Mouse (Mus musculus) lung, postnatal 4 days (tissue): ENCODE measurements at regions not wholly inside any gene's neighbourhood (a gene's known extent, or its start where the extent isn't known, plus 50 kb on each side); places are given as distances from the start of the nearest gene placed in this dataset.

ENCODE experiments used
- DNase-seq, 2 experiments: peaks; one replicate each; pipeline ENCODE4 v3.0.0; 2021

DNA sequence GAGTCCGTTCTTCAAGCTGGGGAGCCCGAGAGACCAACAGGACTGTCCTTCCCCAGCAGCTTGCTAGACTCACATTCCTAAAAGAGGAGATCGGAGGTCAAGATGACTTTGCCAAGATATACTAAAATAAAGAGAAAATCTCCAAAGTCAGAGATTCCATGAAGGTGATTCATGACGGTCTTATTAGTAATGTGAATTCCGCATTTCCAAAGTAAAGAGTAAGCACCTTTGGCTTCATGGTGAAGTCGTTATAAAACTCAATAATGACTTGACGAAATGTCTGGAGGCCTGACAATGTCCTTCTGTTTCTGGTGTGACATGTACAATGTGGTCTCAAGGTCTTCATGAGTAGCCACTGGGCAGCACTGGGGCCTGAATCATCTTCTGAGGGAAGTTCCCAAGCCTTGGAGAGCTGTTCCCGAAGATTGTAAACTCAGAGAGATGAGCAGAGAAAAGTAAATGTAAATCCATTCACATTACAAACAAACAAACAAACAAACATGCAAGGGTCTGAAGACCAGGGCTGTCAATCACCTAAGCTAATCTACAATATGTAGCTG, 157.7 kb downstream of the Cog6 start:
- no peak for DNase-seq

DNA sequence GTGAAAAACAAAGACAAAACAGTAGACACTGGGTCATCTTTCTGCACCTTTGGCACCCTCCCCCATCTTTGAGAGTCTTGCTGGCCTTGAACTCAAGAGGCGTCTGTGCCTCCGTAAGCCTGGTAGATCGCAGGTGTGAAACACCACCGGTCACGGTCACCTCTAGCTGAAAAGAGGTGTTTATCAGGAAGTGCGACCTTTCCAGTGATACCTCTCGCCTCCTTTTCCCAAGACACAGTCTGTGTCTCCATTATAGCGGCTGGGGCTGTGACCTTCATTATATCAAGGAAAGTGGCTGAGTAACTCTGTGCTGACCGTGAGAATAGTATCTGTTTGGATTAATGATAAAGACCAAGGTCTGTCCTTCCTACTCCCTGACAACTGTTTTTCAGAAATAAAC, 158.8 kb downstream of the Cog6 start:
- no peak for DNase-seq

GRCm38 (mm10) chr3:52857076-52857475, 160.0 kb downstream of the Cog6 start:
- no peak for DNase-seq

- DNase-seq: no peak
These were observed 162.5 kb downstream of the Cog6 start for GRCm38 (mm10) chr3:52854560-52854959.

GRCm38 (mm10) chr3:52853126-52853525, 163.9 kb downstream of the Cog6 start:
- no peak for DNase-seq

- no peak for DNase-seq
These were observed 171.9 kb downstream of the Cog6 start for GRCm38 (mm10) chr3:52845166-52845565.

GRCm38 (mm10) chr3:52843998-52844397, 173.0 kb downstream of the Cog6 start:
- peak; percentile 78 to 89 for DNase-seq

DNA sequence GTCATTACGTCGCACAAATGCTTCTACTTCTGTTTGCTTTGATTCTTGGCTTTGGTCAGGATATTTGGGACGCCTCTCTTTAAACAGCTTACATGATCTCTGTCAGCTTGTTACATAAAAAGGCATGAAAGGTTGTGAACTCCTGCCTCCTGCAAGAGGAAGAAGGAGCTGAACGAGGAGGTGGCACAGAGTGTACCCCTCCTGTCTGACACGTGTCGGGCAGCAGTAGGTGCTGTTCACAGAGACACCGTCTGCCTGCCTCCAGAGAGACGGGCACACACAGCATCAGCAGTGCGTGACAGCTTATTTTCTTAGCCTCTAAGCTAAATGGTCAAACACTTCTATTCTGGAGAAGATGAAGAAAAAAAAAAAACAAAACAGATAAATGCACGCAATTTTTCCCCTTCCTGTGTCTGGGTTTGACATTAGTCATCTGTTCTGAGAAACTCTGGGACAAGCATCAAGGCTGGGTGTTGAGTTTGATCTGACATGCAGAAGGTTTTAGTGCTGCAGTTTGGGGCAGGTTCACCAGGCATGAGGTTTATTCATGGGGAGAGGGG, 174.1 kb downstream of the Cog6 start:
- DNase-seq: no peak

GRCm38 (mm10) chr3:52840160-52840953, 176.7 kb downstream of the Cog6 start:
- peak in 1 of 2 experiments; percentile 32 for DNase-seq

GRCm38 (mm10) chr3:52838020-52838419, 179.0 kb downstream of the Cog6 start:
- no peak for DNase-seq

GRCm38 (mm10) chr3:52837527-52837926, 179.5 kb downstream of the Cog6 start:
- DNase-seq: no peak

GRCm38 (mm10) chr3:52836780-52837179, 180.3 kb downstream of the Cog6 start:
- no peak for DNase-seq

DNA sequence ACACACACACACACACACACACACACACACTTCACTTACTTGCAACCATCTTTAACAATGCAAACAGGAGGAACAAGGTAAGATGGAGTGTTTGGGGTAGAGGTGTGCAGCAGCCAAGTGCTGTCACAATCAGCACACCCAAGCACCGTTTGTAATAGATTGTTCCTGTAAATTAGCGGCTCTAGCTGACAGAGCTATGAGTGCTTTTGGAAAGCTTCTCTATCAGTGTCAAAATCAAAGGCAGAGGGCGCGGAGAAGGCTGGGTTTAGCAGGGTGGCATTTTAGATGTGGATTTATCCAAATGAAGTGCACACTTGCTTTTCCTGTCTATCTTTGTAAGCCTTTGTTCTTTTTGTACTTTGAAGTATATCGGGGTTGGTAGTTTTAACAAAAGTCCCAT, 184.6 kb downstream of the Cog6 start:
- no peak for DNase-seq

DNA sequence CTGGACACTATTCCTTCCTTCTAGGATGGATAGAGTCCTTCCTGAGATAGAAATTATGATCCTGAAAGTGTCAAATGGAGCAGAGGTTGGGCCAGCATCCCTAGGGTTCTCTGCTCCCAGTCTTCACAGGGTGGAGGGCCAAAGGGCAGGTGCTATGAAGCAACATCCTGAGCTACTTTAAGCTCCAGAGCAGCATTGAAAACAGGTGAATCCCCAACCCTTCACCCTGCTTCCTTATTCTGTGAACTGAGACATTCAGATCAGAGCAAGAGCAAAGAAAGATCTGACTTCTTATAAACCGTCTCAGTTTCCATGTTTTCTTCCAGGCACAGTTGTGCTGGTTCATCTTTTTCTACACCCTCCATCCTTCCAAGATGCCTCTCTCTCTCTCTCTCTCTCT, 185.1 kb downstream of the Cog6 start:
- DNase-seq: no peak

GRCm38 (mm10) chr3:52830101-52830500, 186.9 kb downstream of the Cog6 start:
- DNase-seq: no peak

DNA sequence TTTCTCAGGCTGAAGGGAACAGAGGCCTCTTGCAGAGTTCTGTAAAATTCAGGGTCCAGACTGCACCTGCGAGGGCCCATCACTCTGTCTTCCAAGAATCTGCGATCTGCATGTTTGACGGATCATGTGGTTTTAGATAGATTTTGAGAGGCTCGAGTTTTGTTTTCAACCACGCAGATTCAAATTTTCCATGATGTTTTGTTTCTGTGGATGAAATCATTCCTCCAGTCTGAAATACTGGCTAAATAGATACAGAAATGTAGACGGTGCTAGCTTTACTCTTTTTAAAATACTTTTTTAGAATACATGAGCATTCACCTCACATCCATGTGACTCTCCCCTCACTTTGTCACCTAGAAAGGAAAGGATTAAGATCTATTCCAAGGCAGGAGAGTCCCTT, 188.0 kb downstream of the Cog6 start:
- DNase-seq: no peak

GRCm38 (mm10) chr3:52828473-52828872, 188.6 kb downstream of the Cog6 start:
- DNase-seq: no peak

DNA sequence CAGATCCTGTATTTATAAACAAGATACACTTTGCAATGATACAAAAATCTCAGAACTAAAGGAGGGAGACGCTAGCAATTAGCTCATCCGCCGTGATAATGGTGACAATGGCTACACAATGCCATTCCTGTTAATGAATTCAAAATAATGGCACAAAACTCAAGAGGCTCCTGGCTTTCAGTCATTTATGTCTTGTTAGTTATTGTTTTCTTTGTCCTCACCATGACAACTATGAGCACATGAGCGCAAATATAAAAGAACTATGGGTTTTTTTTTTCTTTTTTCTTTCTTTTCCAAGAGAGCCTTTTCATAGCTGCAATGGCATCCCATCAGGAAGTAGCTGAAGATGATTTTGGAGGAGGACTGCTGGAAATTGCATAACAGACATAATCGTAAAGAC, 194.2 kb downstream of the Cog6 start:
- no peak for DNase-seq

GRCm38 (mm10) chr3:52821450-52821849, 195.6 kb downstream of the Cog6 start:
- DNase-seq: no peak

GRCm38 (mm10) chr3:52818401-52818800, 198.6 kb downstream of the Cog6 start:
- DNase-seq: no peak

DNA sequence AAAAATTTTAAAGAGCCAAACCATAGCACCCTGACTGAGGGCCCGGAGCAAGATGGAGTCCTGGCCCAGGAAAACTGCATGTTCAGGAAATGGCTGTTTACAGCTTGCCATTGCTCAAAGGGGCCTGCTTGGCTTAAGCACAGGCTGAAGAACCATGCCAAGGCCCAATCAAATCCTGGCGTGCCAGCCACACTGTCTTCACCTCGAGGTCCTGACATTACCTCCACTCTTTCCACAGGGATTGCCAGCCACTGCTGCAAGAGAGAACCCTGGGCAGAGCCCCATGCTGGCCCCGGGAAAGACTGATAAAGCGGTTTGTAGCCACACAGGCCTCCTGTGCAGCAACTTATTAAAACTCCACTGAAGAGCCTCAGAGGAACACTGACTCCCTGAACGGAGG, 199.6 kb downstream of the Cog6 start:
- no peak for DNase-seq

GRCm38 (mm10) chr3:52815497-52815896, 201.5 kb downstream of the Cog6 start:
- DNase-seq: no peak

- DNase-seq: no peak
These were observed 214.7 kb downstream of the Cog6 start for GRCm38 (mm10) chr3:52802324-52802723.

DNA sequence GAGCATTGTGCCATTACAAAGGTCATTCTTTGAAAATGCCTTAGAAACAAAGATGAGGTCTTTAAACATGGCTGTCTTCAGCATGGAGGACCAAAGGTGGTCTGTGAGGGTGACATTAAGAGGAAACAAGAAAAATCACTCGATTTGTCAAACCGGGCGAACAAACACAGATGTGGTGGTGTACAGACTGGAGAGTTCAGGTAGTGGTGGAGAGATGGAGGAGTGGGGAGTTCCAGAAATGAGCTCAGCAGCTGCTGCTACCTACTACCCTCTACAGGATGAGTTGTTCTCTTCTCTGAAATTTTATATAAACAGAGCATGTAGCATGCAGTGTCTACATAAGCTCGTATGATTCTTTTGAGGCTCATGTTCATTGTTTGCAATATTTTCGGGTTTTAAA, 215.6 kb downstream of the Cog6 start:
- DNase-seq: no peak

GRCm38 (mm10) chr3:52800673-52801072, 216.4 kb downstream of the Cog6 start:
- no peak for DNase-seq
